Mouse (Mus musculus) embryonic facial prominence, embryonic 11.5 days (tissue): ENCODE results near the gene Adamts2. TPM values are rescaled to one million over a fixed set of nuclear protein-coding genes. Genes with fewer than 3 reads are reported as not detected.

ENCODE experiments used
- ATAC-seq: fragments of 200-750 bp; cut with Nextera tagmentation; replicated peaks from 2 replicates; pipeline ENCODE4 v1.8.0; 2017; ENCODE audit warnings: low read depth; ENCODE audit not compliant: insufficient number of reproducible peaks, low FRiP score, low TSS enrichment
- DNase-seq: peaks from one replicate; pipeline ENCODE4 v3.0.0-alpha.2; 2015; ENCODE audit warnings: low spot score
- H3K27ac ChIP-seq: fragments of 300-500 bp; sonication (generic); replicated peaks from 2 replicates; pipeline ENCODE4 v1.5.1; 2014; ENCODE audit warnings: mild to moderate bottlenecking, low read depth, low read length, control low read depth
- H3K27me3 ChIP-seq: fragments of 300-500 bp; sonication (generic); 2 replicates; pipeline ENCODE4 v1.6.1; 2014; ENCODE audit warnings: mild to moderate bottlenecking, low read length, moderate library complexity, mixed read lengths; ENCODE audit not compliant: control insufficient read depth, insufficient read depth
- H3K36me3 ChIP-seq: fragments of 300-500 bp; sonication (generic); replicated peaks from 2 replicates; pipeline ENCODE4 v1.6.1; 2014; ENCODE audit warnings: low read depth, mild to moderate bottlenecking, low read length, moderate library complexity, mixed read lengths; ENCODE audit not compliant: control insufficient read depth, insufficient read depth
- H3K4me1 ChIP-seq: fragments of 300-500 bp; sonication (generic); 2 replicates; pipeline ENCODE4 v1.6.1; 2014; ENCODE audit warnings: low read length, mixed read lengths; ENCODE audit not compliant: control insufficient read depth, insufficient read depth
- H3K4me2 ChIP-seq: fragments of 300-500 bp; sonication (generic); 2 replicates; pipeline ENCODE4 v1.6.1; 2014; ENCODE audit warnings: low read depth, mild to moderate bottlenecking, control low read depth, low read length, moderate library complexity
- H3K4me3 ChIP-seq: fragments of 300-500 bp; sonication (generic); 2 replicates; pipeline ENCODE4 v1.5.1; 2014; ENCODE audit warnings: low read depth, low read length, control low read depth
- H3K9ac ChIP-seq: fragments of 300-500 bp; sonication (generic); replicated peaks from 2 replicates; pipeline ENCODE4 v1.6.1; 2014; ENCODE audit warnings: mild to moderate bottlenecking, control low read depth, low read length
- H3K9me3 ChIP-seq: fragments of 300-500 bp; sonication (generic); replicated peaks from 2 replicates; pipeline ENCODE4 v1.6.1; 2016; ENCODE audit warnings: mild to moderate bottlenecking, low read length, inconsistent platforms, mixed read lengths; ENCODE audit not compliant: control insufficient read depth
- WGBS: fragments of 180-500 bp; shearing (Covaris S2); extraction: QIAGEN DNeasy Blood & Tissue Kit; methylation state at CpG from one replicate; pipeline ENCODE4 v1.1.7; 2014; 5-methylcytosine and 5-hydroxymethylcytosine counted together
- polyA plus RNA-seq: library from polyadenylated mRNA; unstranded; fragments of >200 nt; fragmentation: Nextera tagmentation; extraction: Ambion mirVana; gene quantifications from 2 replicates; pipeline ENCODE4 v1.2.1, GENCODE M21; 2014

The Adamts2 gene
- polyA plus RNA-seq, 1 experiment from 2014 or later, result 2.2 TPM

DNA sequence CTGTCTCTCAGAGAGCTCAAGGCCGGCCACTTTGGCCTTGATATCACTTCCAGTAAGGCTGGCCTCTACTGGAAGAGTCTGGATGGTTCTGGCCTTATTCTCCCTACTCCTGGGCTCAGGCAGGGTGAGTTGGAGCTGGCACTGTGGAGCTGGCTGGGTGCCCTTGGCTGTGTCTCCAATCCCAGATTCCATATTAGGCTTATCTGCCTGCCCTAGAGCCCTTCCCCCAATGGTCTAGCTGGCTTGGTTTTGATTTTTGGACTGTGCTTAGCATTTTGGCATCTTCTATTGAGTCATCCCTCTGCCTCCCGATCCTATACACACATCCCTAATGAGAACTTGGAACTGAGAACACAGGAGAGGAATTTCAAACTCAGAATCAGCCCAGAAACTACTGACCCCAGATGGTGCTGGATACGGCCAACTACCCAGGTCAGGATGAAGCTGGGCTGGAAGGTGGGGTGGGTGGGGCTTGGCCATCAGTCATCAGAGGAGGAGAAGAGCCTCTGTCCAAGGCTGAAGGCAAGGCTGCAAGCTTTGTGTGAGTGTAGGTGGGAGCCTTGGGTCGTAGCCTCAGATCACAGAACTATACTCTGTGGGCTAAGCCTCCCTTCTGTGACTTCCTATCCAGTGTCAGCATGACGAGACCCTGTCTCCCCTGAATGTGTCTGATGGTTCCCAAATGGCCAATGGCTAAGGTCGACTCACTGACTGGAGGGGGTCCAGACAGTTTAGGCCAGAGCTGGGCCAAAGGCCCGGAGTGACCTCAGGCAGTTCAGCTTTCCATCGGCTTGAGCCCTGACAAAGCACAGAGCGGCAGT lies 67.9 kb downstream of the Adamts2 start:
- no peak overlapping the region for H3K4me3 ChIP-seq
- H3K27ac ChIP-seq, result no peak overlapping the region
- no peaks in the 10 kb centered on the region for H3K4me1 ChIP-seq
- no peaks in the 10 kb centered on the region for H3K36me3 ChIP-seq
- DNase-seq (no peak), ATAC-seq (0 out of 2 replicates have a peak, but pooled peaks have one; percentile 39)
- H3K9ac ChIP-seq, result no peak overlapping the region
- H3K27me3 ChIP-seq, result no peaks in the 10 kb centered on the region
- H3K4me2 ChIP-seq, result no peak overlapping the region
- WGBS, result 79% methylated on average over 9 of the region's 9 CpGs
- no peaks in the 10 kb centered on the region for H3K9me3 ChIP-seq

DNA sequence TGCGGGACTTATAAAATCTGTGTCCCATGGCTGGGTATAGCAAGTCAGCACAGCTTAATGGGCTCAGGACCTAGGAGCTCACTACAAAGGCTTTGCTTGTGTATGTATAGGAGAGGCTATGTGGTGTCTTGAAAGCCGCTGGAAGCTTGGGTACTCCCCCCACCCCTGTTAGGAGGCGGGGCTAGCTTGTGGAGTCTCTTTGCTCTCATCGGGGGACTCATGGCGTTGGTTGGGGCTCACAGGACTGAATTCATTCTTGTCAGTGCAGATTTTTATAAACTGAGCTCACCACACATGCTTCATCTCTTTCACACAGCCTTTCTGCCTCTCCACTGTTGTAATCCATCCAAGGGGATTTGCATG lies 68.5 kb downstream of the Adamts2 start:
- no peak overlapping the region for H3K4me2 ChIP-seq
- DNase-seq (no peak), ATAC-seq (no peak)
- no peak overlapping the region for H3K9ac ChIP-seq
- 80% methylated on average over 5 of the region's 5 CpGs for WGBS
- no peaks in the 10 kb centered on the region for H3K36me3 ChIP-seq
- H3K4me1 ChIP-seq, result no peaks in the 10 kb centered on the region
- no peaks in the 10 kb centered on the region for H3K27me3 ChIP-seq
- H3K27ac ChIP-seq, result no peak overlapping the region
- no peaks in the 10 kb centered on the region for H3K9me3 ChIP-seq
- no peak overlapping the region for H3K4me3 ChIP-seq

- H3K4me3 ChIP-seq, result no peak overlapping the region
- DNase-seq (no peak), ATAC-seq (no peak)
- no peaks in the 10 kb centered on the region for H3K36me3 ChIP-seq
- no peak overlapping the region for H3K4me2 ChIP-seq
- WGBS, result 100% methylated on average over 1 of the region's 1 CpGs
- H3K9me3 ChIP-seq, result no peaks in the 10 kb centered on the region
- H3K27ac ChIP-seq, result no peak overlapping the region
- no peaks in the 10 kb centered on the region for H3K27me3 ChIP-seq
- H3K9ac ChIP-seq, result no peak overlapping the region
- no peaks in the 10 kb centered on the region for H3K4me1 ChIP-seq
Measured at GRCm38 (mm10) chr11:50670881-50671280, 69.0 kb downstream of the Adamts2 start.

GRCm38 (mm10) chr11:50671376-50671775 lies 69.5 kb downstream of the Adamts2 start:
- H3K36me3 ChIP-seq, result no peaks in the 10 kb centered on the region
- no peak overlapping the region for H3K4me3 ChIP-seq
- no peaks in the 10 kb centered on the region for H3K4me1 ChIP-seq
- H3K4me2 ChIP-seq, result no peak overlapping the region
- no peak overlapping the region for H3K9ac ChIP-seq
- no peaks in the 10 kb centered on the region for H3K27me3 ChIP-seq
- H3K27ac ChIP-seq, result no peak overlapping the region
- ATAC-seq, result no peak
- WGBS, result 68% methylated on average over 2 of the region's 2 CpGs
- no peaks in the 10 kb centered on the region for H3K9me3 ChIP-seq
- no peak for DNase-seq

GRCm38 (mm10) chr11:50671820-50672310 lies 70.0 kb downstream of the Adamts2 start:
- Histone ChIP-seq H3K4me1 (no peaks in the 10 kb centered on the region), H3K36me3 (no peaks in the 10 kb centered on the region), H3K27ac (no peak overlapping the region), H3K9me3 (no peaks in the 10 kb centered on the region), H3K4me2 (no peak overlapping the region), H3K27me3 (no peaks in the 10 kb centered on the region), H3K9ac (no peak overlapping the region), H3K4me3 (no peak overlapping the region)
- ATAC-seq (no peak), DNase-seq (no peak)
- 77% methylated on average over 7 of the region's 7 CpGs for WGBS

DNA sequence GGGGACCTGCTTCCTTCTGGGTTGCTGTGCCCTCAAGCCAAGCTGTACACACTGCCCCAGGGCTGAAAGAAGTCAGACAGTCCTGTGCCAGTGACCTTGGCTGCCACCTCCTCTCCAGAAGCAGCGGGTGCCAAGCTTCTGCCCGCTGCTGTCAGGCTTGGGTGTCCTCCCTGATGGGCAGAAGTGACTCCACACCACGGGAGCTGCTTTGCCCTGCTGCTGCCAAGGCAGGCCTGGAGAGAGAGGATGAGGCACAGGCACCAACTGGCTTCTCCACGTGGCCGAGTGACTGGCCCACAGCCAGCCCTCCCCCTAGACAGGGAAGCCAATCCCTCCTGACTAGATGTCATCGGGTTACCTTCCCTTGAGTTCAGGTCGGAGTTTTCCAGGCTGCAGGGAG lies 71.0 kb downstream of the Adamts2 start:
- 53% methylated on average over 7 of the region's 7 CpGs for WGBS
- Histone ChIP-seq H3K36me3 (no peaks in the 10 kb centered on the region), H3K4me3 (no peak overlapping the region), H3K27me3 (no peaks in the 10 kb centered on the region), H3K27ac (no peak overlapping the region), H3K9me3 (no peaks in the 10 kb centered on the region), H3K4me1 (no peaks in the 10 kb centered on the region), H3K9ac (no peak overlapping the region), H3K4me2 (no peak overlapping the region)
- DNase-seq (no peak), ATAC-seq (no peak)

DNA sequence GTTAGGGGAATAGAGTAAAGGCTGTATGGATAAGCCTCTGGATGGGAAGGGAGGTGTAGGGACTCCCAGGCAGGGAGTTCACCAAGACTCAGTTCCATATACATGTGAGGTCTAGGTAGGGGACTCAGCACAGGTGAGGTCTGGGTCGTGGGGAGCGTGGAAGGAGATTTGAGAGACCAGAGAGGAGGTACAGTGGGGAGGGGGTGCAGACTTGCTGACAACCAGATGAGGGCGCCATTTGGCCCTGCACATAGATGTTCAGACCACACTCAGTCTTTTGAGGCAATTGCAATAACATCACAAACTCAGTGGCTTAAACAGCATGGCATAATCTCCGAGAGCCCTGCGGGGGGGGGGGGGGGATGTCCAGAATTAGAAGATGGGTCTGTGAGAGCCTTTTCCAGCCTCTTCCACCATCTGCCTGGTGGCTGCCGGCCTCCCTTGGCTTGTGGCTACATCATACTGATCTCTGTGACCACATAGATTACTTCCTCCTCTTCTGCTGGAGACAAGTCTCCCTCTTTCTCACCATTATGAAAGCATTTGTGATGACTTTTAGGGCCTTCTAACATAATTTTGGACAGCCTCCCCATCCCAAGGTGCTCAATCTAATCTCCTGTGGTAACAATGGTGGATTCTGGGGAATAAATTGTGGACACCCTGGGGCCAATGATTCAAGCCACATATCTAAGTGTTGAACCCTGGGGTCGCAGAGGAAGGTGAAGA lies 71.8 kb downstream of the Adamts2 start:
- no peak for ATAC-seq
- no peaks in the 10 kb centered on the region for H3K4me1 ChIP-seq
- H3K4me2 ChIP-seq, result no peak overlapping the region
- H3K4me3 ChIP-seq, result no peak overlapping the region
- no peaks in the 10 kb centered on the region for H3K27me3 ChIP-seq
- 56% methylated on average over 6 of the region's 7 CpGs for WGBS
- H3K9me3 ChIP-seq, result no peaks in the 10 kb centered on the region
- no peak overlapping the region for H3K9ac ChIP-seq
- no peak overlapping the region for H3K27ac ChIP-seq
- no peaks in the 10 kb centered on the region for H3K36me3 ChIP-seq
- DNase-seq, result no peak

GRCm38 (mm10) chr11:50674390-50674789 lies 72.5 kb downstream of the Adamts2 start:
- 85% methylated on average over 9 of the region's 9 CpGs for WGBS

More at GRCm38 (mm10) chr11:50674390-50674789, 72.5 kb downstream of the Adamts2 start:
- ATAC-seq (no peak), DNase-seq (no peak)
- H3K36me3 ChIP-seq, result no peaks in the 10 kb centered on the region
- H3K27ac ChIP-seq, result no peak overlapping the region
- no peaks in the 10 kb centered on the region for H3K27me3 ChIP-seq
- H3K4me2 ChIP-seq, result no peak overlapping the region
- H3K9me3 ChIP-seq, result no peaks in the 10 kb centered on the region
- no peak overlapping the region for H3K4me3 ChIP-seq
- no peak overlapping the region for H3K9ac ChIP-seq
- H3K4me1 ChIP-seq, result no peaks in the 10 kb centered on the region
